Mouse (Mus musculus) brown adipose tissue, adult 24 weeks (tissue): ENCODE data around the gene Gm21996. TPM values are rescaled to one million over a fixed set of nuclear protein-coding genes. Genes with fewer than 3 reads are reported as not detected.
"Not testable (repeated sequence)": the region's sequence is repeated elsewhere in the genome, so short reads cannot be mapped to it uniquely, and the experiment has no call there.

ENCODE experiments used
- H3K27ac ChIP-seq: fragments of 200-500 bp; replicated peaks from 2 replicates; pipeline ENCODE4 v1.5.1; 2012; ENCODE audit warnings: low read depth, mild to moderate bottlenecking, low read length
- H3K4me1 ChIP-seq: fragments of 200-500 bp; 2 replicates; pipeline ENCODE4 v1.6.1; 2012; ENCODE audit warnings: low read length, mixed read lengths; ENCODE audit not compliant: control insufficient read depth, insufficient read depth, insufficient read length
- H3K4me3 ChIP-seq: fragments of 200-500 bp; 2 replicates; pipeline ENCODE4 v1.5.1; 2012; ENCODE audit warnings: low read depth, mild to moderate bottlenecking, low read length, moderate library complexity; ENCODE audit not compliant: insufficient read depth
- polyA plus RNA-seq: library from polyadenylated mRNA; stranded (reverse); fragments of >200 nt; gene quantifications from 2 replicates; pipeline ENCODE4 v1.2.4, GENCODE M21; 2012; ENCODE audit not compliant: missing spikeins, insufficient read depth, insufficient read length

The Gm21996 gene
- not detected in 2 replicates for polyA plus RNA-seq

DNA sequence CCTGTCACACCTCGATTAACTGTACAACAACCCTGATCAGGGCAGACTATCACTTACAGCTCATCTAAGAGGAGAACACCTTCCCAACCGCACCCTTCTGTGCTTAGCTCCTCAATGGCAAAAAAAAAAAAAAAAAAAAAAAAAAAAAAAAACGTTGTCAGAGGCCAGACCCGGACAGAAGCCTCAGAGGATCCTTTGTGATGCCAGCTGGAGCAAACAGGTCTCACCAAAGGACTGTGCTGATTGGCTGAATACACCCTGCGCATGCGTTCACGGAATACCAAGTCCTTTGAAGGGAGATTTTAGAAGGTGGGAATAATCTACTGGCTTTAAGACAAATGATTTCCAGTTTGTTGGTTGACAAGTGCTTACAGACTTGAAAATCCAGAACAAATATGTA, at the start of gene Gm21996:
Gene Gm21996, minus strand, starts transcription at position 101 of the 400 bp plus-strand sequence.
- not testable (repeated sequence) for H3K27ac ChIP-seq

More for the DNA sequence above, at the start of gene Gm21996:
- H3K4me1 ChIP-seq, H3K4me3 ChIP-seq: not testable (repeated sequence)
